Mouse (Mus musculus) stomach, adult 2 months (tissue): Measurements from ENCODE around the gene Pfkm. TPM values are rescaled to one million over a fixed set of nuclear protein-coding genes. Genes with fewer than 3 reads are reported as not detected.

Source experiments
- polyA plus RNA-seq: library from polyadenylated mRNA; depleted of rRNA; stranded (reverse); fragments of >200 nt; gene quantifications from 2 replicates; pipeline ENCODE4 v1.2.3, GENCODE M21; 2012; rRNA removed

Pfkm gene
- 12.6 and 15.5 TPM in 2 replicates for polyA plus RNA-seq

DNA sequence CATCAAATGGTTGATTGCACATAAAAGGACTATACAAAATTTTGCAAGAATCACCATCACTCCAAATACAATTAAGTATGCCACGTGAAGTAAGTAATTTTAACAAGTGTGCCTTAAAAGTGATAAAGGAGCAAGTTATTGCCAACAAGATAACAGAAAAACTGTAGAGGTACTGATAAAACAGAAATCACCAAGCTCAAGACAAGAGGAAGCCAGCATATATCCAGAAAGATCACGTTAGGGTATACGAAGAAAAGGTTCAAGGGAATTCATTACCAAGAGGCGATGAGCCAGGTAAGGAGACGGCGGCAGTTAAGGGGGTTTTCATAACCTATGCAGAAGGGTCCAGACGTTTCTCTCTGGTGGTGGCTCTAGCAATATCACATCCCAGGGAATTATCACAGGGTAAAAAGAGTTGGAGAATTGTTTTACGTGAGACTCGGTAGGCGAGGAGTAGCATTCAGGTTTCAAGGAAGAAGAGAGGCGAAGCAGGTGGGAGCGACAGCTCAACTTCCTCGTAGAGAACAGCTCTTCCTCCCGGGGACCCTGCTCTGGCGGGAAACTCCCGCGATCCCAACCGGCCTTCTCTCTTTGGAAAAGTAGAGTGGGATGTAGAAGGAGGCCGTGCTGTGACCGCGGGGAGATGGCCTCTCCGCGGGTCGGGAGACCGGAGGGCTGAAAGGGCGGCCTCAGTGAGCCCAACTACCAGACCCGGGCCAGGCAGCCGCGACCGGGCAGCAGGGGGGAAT lies at the start of gene Pfkm:
Gene Pfkm (plus strand): TSS at position 218 of the 749 bp plus-strand sequence.

DNA sequence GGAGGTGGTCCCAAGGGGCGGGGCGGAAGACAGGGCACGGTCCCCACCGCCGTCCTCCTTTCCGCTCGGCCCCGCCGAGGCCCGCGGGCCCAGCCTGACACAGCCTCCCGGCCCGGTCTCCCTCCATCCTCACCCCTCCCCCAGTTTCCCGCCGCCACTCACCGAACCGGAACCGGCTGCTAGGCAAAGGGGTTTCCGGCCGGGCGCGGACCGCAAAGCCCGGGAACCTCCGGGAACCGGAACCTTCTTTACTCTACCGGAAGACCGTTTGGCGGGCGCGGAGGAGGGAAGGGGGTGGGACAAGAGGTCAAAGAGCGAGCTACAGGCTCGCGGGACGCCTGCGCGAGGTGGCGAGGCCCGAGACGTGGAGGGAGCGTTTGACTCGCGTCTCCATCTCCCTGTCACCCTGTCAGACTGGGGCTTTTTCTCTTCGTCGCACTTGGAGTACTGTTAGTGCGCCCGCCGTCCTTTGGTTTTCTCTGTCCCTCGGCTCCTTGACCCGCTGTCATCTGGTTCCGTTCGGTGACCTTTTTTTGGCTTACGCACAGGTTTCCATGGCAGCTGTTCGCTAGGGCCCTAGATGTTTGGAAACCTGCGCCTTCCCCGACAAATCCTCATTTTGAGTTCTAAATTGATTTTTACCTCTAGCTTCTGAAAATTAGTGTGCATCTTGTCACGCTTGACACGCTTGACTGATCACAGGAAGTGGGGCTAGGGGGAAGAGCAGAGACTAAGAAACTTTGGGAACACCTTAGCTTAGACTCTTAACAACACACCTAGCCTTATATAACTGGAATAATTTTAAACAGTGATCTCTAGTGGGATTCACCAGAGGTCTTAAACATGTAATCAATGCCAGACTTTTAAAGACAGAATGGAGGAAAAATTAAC lies 977 bp downstream of the Pfkm start, which contains the start of gene Senp1:
Gene Senp1 (minus strand): TSS at position 624 of the 891 bp plus-strand sequence.

DNA sequence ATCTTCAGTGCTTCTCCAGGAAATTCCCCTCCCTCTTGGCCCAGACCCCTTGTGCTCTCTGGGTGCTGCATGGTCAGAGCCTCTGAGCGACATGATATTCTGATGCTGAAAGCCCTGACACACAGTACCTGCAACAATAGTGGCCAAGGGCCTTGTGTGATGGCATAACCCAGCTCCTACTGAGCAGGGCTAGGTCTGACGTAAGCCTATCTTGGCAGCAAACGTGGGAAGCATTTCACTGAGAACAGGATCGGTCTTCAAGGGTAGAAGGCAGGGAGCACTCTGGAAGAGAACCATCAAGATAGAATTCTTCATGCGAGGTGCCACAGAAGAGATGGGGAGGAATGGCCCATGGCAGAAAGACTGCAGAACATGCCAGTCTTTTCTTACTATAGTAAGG lies 73.1 kb downstream of the Pfkm start, which contains the start of gene Asb8:
Gene Asb8 (minus strand): TSS at position 101 of the 400 bp plus-strand sequence.

DNA sequence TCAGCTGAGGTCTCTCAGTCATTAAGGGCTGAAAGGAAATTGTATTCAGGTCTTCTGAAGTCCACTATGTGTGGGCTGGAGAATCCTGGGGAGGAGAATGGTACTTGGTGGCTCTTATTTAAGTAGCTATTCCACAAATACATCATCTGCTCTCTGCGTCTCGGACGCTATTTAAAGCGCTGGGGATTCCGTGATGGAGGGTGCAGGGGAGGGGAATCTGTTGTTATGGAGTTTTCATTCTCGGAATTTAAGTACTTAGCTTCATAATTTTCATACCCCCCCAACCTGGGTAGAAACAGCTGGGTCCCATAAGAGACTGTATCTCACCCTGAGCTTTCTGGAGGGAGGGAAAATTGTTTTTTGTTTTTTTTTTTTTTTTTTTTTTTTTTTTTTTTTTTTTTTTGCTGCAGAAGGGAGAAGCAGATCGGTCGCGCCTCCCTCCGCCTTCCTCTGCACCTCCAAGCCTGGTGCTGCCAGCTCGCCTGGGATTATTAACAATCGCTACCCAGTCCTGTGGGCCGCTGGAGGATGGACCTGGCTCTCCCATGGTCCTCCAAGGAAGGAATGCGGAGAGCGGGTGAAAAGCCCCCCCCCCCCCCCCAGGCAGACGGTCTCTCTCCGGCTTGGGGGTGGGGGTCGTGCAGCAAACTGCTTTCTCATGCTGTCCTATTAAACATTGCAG lies 74.7 kb downstream of the Pfkm start, which contains the start of gene Ccdc184:
Gene Ccdc184 (plus strand): TSS at position 196 of the 682 bp plus-strand sequence.

Other genes starting within 250 kb of the Pfkm start
- gene Hdac7, start 248.1 kb upstream of the Pfkm start, polyA plus RNA-seq: 26.2 and 28.8 TPM in 2 replicates
- 1.2 and 1.6 TPM in 2 replicates for gene Vdr, start 182.0 kb upstream of the Pfkm start, polyA plus RNA-seq
- gene Tmem106c, start 128.4 kb upstream of the Pfkm start, polyA plus RNA-seq: 10.2 and 10.9 TPM in 2 replicates
- gene Col2a1, start 87.9 kb upstream of the Pfkm start, polyA plus RNA-seq: not detected in 2 replicates
- 2.3 and 2.9 TPM in 2 replicates for gene Senp1, start 1.2 kb downstream of the Pfkm start, polyA plus RNA-seq
- gene Asb8, start 73.0 kb downstream of the Pfkm start, polyA plus RNA-seq: 10.0 and 12.6 TPM in 2 replicates
- gene Ccdc184, start 74.6 kb downstream of the Pfkm start, polyA plus RNA-seq: 0.13 and 0.22 TPM in 2 replicates
- not detected in 2 replicates for gene Olfr288, start 103.0 kb downstream of the Pfkm start, polyA plus RNA-seq
- not detected in 2 replicates for gene Gm44579, start 128.4 kb downstream of the Pfkm start, polyA plus RNA-seq
- 0.25 TPM in 1 of 2 replicates, not detected in the other for gene Olfr287, start 128.5 kb downstream of the Pfkm start, polyA plus RNA-seq
- 0.15 and 0.22 TPM in 2 replicates for gene Olfr286, start 141.9 kb downstream of the Pfkm start, polyA plus RNA-seq
- gene H1fnt, start 164.7 kb downstream of the Pfkm start, polyA plus RNA-seq: not detected in 2 replicates
- 0.13 and 0.29 TPM in 2 replicates for gene Zfp641, start 203.6 kb downstream of the Pfkm start, polyA plus RNA-seq
- not detected in 2 replicates for gene Olfr285, start 224.8 kb downstream of the Pfkm start, polyA plus RNA-seq
- gene Olfr284, start 248.4 kb downstream of the Pfkm start, polyA plus RNA-seq: not detected in 2 replicates